Comparison of ENCODE assay signal across 27 mouse cellular contexts in genomic region chr15:96059623-96060022, GRCm38 (mm10).
DNase-seq lines count a peak whose midpoint lies in the region; ATAC-seq lines count a peak whose summit lies in the region.
"Had no signal": no experiment of that assay in that cellular context is flagged by ENCODE, and none has a peak within 500 bp of the region (broad histone marks: within the 10 kb centered on the region; RNA-seq: fewer than 3 reads in every experiment).

No protein-coding gene starts in this region.

- H3K9me3 ChIP-seq in heart, embryonic 10.5 days = no peaks in the 10 kb centered on the region
- H3K9me3 ChIP-seq in heart, embryonic 16.5 days (replicated peaks; ENCODE audit: control insufficient read depth, low read length) = peaks cover 2% of the 10 kb centered on the region; the same call in 1 of the 2 replicates
- H3K9me3 ChIP-seq in hindbrain, embryonic 10.5 days = 0 out of 2 replicates have a peak, but pooled peaks cover 2% of the 10 kb centered on the region
- no peaks in the 10 kb centered on the region for H3K9me3 ChIP-seq in neural tube, embryonic 15.5 days (replicated peaks)
- H3K9me3 ChIP-seq: embryonic facial prominence, embryonic 12.5 days; forebrain, embryonic 12.5 days; limb, embryonic 10.5 days; lung, embryonic 15.5 days had no signal

- DNase-seq in gastrocnemius, postnatal 25 days = peak; percentile 16
- DNase-seq in gastrocnemius, postnatal 4 days (ENCODE audit: low spot score in 2 of 2) = no peak
- DNase-seq in adipocyte (ENCODE audit: low spot score) = peak; percentile 10
- no peak for DNase-seq in heart, embryonic 10.5 days (ENCODE audit: low spot score)
- DNase-seq in right cerebral cortex, adult 2 months (ENCODE audit: low spot score in 2 of 2) = no peak
- DNase-seq in hindbrain, embryonic 10.5 days (ENCODE audit: low spot score) = no peak
- DNase-seq: adrenal gland, adult 2 months; cerebellum, adult 11-12 months; gastrocnemius, postnatal 14 days; kidney, adult 18-20 months; liver; lung, postnatal 4 days; thymus, adult 2 months; thymus, postnatal 4 days had no signal

- no peaks in the 10 kb centered on the region for H3K36me3 ChIP-seq in heart, embryonic 10.5 days
- H3K36me3 ChIP-seq in heart, embryonic 16.5 days (ENCODE audit: control insufficient read depth, insufficient read depth) = no peaks in the 10 kb centered on the region
- H3K36me3 ChIP-seq in hindbrain, embryonic 10.5 days = no peaks in the 10 kb centered on the region
- H3K36me3 ChIP-seq in neural tube, embryonic 15.5 days = no peaks in the 10 kb centered on the region
- H3K36me3 ChIP-seq: embryonic facial prominence, embryonic 12.5 days; forebrain, embryonic 12.5 days; G1E; limb, embryonic 10.5 days; liver, embryonic 15.5 days; lung, embryonic 15.5 days had no signal

- H3K4me2 ChIP-seq in heart, embryonic 16.5 days (ENCODE audit: low read depth, low read length) = peak overlapping the region; percentile 34
- no peak overlapping the region for H3K4me2 ChIP-seq in neural tube, embryonic 15.5 days
- H3K4me2 ChIP-seq: embryonic facial prominence, embryonic 12.5 days; forebrain, embryonic 12.5 days; liver, embryonic 15.5 days; lung, embryonic 15.5 days had no signal

- peak; percentile 85 for ATAC-seq in heart, embryonic 16.5 days (replicated peaks; ENCODE audit: extremely low read depth, insufficient read depth, low FRiP score)
- no peak for ATAC-seq in neural tube, embryonic 15.5 days (ENCODE audit: low FRiP score)
- ATAC-seq: midbrain, embryonic 16.5 days; Patski had no signal

- H3K27ac ChIP-seq in heart, embryonic 10.5 days = peak overlapping the region; percentile 64
- H3K27ac ChIP-seq in heart, embryonic 16.5 days (ENCODE audit: low read length) = peak overlapping the region; percentile 70
- no peak overlapping the region for H3K27ac ChIP-seq in hindbrain, embryonic 10.5 days
- no peak overlapping the region for H3K27ac ChIP-seq in neural tube, embryonic 15.5 days (replicated peaks)
- H3K27ac ChIP-seq: embryonic facial prominence, embryonic 12.5 days; forebrain, embryonic 12.5 days; limb, embryonic 10.5 days; liver, embryonic 15.5 days; lung, embryonic 15.5 days; stomach, postnatal 0 days had no signal

- no peaks in the 10 kb centered on the region for H3K27me3 ChIP-seq in heart, embryonic 10.5 days (ENCODE audit: insufficient read depth, poor library complexity, severe bottlenecking)
- H3K27me3 ChIP-seq in heart, embryonic 16.5 days (ENCODE audit: control insufficient read depth, insufficient read depth, low read length) = no peaks in the 10 kb centered on the region
- H3K27me3 ChIP-seq in hindbrain, embryonic 10.5 days (ENCODE audit: insufficient read depth, poor library complexity, severe bottlenecking) = no peaks in the 10 kb centered on the region
- no peaks in the 10 kb centered on the region for H3K27me3 ChIP-seq in neural tube, embryonic 15.5 days (replicated peaks)
- H3K27me3 ChIP-seq: CH12.LX; embryonic facial prominence, embryonic 12.5 days; forebrain, embryonic 12.5 days; liver, embryonic 15.5 days; lung, embryonic 15.5 days had no signal

- WGBS in heart, embryonic 10.5 days = 37% methylated on average over 3 of the region's 3 CpGs
- WGBS in heart, embryonic 16.5 days = 24% methylated on average over 3 of the region's 3 CpGs
- 80% methylated on average over 3 of the region's 3 CpGs for WGBS in hindbrain, embryonic 10.5 days
- 79% methylated on average over 3 of the region's 3 CpGs for whole genome bisulfite sequencing in neural tube, embryonic 15.5 days

- 0 out of 2 replicates have a peak overlapping the region, but pooled peaks have one; percentile 34 for H3K9ac ChIP-seq in heart, embryonic 16.5 days (ENCODE audit: low read length)
- no peak overlapping the region for H3K9ac ChIP-seq in neural tube, embryonic 15.5 days (replicated peaks)
- H3K9ac ChIP-seq: embryonic facial prominence, embryonic 12.5 days; forebrain, embryonic 12.5 days; liver, embryonic 15.5 days; lung, embryonic 15.5 days had no signal

- peak overlapping the region; percentile 12; the same call in 1 of the 2 replicates for H3K4me3 ChIP-seq in heart, embryonic 10.5 days
- H3K4me3 ChIP-seq in heart, embryonic 16.5 days (ENCODE audit: low read length) = no peak overlapping the region
- no peak overlapping the region for H3K4me3 ChIP-seq in hindbrain, embryonic 10.5 days
- H3K4me3 ChIP-seq in neural tube, embryonic 15.5 days (replicated peaks) = no peak overlapping the region
- H3K4me3 ChIP-seq: embryonic facial prominence, embryonic 12.5 days; erythroblast, embryonic 14.5 days; forebrain, embryonic 12.5 days; limb, embryonic 10.5 days; liver, embryonic 15.5 days; lung, embryonic 15.5 days had no signal

- H3K4me1 ChIP-seq in heart, embryonic 10.5 days = peaks cover 6% of the 10 kb centered on the region
- peaks cover 9% of the 10 kb centered on the region for H3K4me1 ChIP-seq in heart, embryonic 16.5 days (ENCODE audit: control insufficient read depth, insufficient read depth, low read length)
- 0 out of 2 replicates have a peak, but pooled peaks cover 3% of the 10 kb centered on the region for H3K4me1 ChIP-seq in hindbrain, embryonic 10.5 days (replicated peaks)
- peaks cover 17% of the 10 kb centered on the region for H3K4me1 ChIP-seq in neural tube, embryonic 15.5 days
- H3K4me1 ChIP-seq: embryonic facial prominence, embryonic 12.5 days; forebrain, embryonic 12.5 days; liver, embryonic 15.5 days; lung, embryonic 15.5 days had no signal

Comparison
In these comparisons a context has a peak if more than half of its experiments do, and no peak if none do; other contexts are left out.
1. DNase-seq: peak in gastrocnemius, postnatal 25 days (single experiment) and adipocyte (single experiment); none in gastrocnemius, postnatal 4 days (0 of 2), heart, embryonic 10.5 days (single experiment), right cerebral cortex, adult 2 months (0 of 2) and hindbrain, embryonic 10.5 days (single experiment).
2. H3K27ac ChIP-seq: peak in heart, embryonic 10.5 days (single experiment) and heart, embryonic 16.5 days (single experiment); none in hindbrain, embryonic 10.5 days (single experiment) and neural tube, embryonic 15.5 days (single experiment).